Mouse (Mus musculus) A20 (cell line): ENCODE data around the gene Fam69b.

Source experiments
- DNase-seq: peaks from one replicate; pipeline ENCODE4 v3.0.0-alpha.2; 2011; ENCODE audit warnings: low read depth, low spot score

The Fam69b gene

DNA sequence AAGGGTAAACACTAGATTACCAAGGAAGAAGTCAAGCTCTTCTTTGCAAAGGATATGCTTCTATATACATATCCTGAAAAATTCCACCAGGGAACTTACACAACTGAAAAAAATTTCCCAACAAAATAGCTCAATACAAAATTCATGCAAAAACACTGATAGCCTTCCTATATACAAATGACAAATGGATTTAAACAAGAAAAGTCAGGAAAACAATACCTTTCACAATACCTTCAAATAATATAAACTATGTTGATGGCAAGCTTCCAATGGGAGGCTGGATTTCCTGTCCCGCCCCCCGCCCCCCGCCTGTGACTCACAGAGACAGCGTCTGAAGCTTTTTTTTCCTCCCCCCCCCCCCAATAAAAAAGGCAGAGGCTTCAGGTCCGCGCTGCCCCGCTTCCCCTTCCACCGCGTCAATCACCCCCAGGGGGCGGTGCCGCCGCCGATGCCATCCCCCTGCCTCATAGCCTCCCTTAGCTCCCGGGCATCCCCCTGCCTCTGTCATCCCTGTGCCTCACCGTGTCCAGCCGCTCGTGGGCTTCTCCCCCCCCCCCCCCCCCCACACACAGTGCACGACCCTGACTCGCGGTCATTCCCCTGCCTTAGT is 33.0 kb downstream of the Fam69b start:
- no peak for DNase-seq

DNA sequence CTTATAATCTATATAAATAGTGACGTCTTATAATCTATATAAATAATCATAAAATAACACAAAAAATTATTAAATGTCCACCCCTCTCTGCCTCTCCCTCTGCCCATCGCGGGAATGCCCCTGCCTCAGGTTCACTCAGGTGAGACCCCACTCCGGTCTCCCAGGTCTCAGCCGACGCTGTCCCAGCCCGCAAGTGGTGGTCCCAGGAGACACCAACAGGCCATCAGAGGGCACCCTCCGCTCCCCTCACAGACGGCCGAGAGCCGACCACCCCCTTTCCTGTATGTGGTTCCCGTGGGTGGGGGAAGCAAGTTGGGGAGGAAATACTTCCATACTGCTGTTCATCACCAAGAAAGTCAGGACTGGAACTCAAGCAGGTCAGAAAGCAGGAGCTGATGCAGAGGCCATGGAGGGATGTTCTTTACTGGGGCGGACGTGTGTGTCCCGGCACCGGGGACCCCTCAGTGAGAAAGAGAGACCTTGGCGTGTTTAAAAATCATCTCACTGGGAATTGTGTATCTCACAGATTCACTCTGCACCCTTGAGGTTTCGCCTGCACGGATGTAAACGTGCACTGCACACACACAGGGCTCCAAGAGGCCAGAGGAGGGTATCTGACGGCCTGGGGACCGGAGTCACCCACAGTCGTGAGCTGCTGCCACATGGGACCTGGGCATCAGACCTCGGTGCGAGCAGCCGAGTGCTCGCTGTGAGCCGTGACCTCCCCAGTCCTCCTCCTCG is 33.7 kb downstream of the Fam69b start:
- no peak for DNase-seq

DNA sequence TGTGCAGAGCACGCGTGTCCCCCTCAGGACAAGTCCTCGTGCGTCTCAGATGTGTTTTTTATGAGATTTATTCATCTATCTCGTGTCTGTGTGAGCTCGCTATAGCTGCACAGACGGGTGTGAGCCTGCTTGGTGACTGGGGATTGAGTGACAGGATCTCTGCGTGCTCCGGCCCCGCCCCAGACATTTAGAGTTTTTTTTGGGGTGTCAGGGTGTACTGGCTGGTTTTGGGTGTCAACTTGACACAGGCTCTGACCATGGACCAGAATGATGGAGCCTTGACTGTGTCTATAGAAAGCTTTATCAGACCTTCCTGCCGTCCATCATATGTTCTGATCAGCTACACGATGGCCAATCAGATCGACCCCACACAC is 34.2 kb downstream of the Fam69b start:
- no peak for DNase-seq

DNA sequence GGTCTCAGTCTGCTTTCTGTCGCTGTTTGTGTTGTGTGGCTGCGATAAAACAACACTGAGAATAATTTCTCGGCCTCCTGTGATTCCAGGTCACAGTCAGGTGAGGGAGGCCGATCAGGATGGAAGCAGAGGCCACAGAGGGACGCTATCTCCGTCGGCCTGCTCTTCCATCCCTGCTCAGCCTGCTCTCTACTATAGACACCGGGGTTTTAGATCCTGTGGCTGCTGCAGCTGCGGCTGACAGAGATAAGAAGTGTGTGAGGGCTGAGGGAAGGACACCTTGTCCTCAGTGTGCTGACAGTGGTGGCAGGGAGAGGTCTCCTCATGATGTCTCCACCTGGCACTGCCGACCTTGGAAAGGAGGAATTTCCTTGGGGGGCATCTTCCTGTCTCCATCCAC is 34.9 kb downstream of the Fam69b start:
- no peak for DNase-seq

DNA sequence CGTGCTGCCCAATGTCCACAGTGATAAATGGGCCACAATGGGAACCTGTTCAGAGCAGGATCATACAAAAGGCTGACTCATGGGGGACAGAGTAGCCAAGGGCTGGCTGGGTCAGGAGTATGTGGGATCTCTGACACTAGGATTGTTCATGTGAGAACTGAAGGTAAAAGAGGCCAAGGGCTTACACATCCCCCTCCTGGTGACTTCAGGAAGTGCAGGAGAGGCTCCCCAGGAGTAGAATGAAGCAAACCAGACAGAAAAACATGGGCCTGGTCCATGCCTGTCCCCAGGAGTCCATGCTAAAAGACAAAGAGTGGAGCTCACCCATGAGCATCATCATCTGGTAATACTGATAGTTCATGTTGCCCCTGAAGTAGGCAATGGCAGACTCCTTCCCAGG is 35.3 kb downstream of the Fam69b start:
- DNase-seq = peak; percentile 48

DNA sequence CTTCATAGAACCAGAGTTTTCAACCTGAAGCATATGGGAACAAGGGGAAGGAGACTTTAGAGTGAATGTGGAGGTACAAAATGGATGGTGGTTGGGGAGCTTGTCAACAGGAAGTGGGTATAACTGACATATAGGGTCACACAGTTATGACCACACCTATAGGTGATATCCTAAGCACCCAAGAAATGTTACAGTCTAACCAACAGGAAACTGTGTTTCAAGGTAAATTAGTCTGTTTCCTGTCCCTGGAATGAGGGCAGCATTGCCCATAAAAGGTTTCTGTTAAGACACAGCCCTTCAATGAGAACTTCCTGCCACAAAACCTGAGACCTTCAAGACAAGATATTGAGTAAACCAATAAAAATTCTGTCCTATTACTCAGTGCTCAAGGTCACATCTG is 40.5 kb downstream of the Fam69b start:
- no peak for DNase-seq

DNA sequence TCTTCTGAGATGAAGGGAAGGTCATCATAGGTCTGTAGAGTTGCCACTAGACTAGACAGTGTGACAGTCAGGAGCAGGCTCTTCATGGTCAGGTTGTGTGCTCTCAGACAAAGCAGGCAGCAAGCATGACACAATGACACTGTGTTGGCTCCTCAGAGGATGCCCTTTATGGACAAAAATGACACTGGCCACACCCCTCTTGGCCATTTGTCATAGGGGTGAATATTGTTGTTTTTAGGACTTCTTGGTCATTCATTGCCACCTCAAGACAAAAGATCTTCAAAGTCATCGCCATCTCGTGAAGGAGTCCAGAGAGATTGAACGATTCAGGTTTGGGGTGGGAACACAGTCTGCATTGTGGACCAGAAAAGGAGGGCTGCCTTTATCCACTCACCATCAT is 42.9 kb downstream of the Fam69b start, which contains the start of gene Lcn4:
TSS of gene Lcn4 (minus strand) at position 101 of the 400 bp plus-strand sequence.
- DNase-seq = no peak
